In genomic region chr4:43476604-43477003, GRCm38 (mm10) we compare ENCODE assay signal across 13 mouse cellular contexts. TPM values are rescaled to one million over a fixed set of nuclear protein-coding genes. Genes with fewer than 3 reads are reported as not detected.
DNase-seq lines count a peak whose midpoint lies in the region; TF ChIP-seq lines count a peak whose summit lies in the region.
"Had no signal": no experiment of that assay in that cellular context is flagged by ENCODE, and none has a peak within 500 bp of the region (broad histone marks: within the 10 kb centered on the region; RNA-seq: fewer than 3 reads in every experiment).

No protein-coding gene starts in this region.

- no peak overlapping the region for H3ac ChIP-seq in C2C12 (ENCODE audit: control insufficient read depth, insufficient read length, low read depth)

- H3K36me3 ChIP-seq in C2C12 (ENCODE audit: control insufficient read depth, insufficient read depth): no peaks in the 10 kb centered on the region
- H3K36me3 ChIP-seq: forebrain, embryonic 12.5 days; hindbrain, embryonic 13.5 days had no signal

- peak; percentile 10 for TF ChIP-seq CTCF in C2C12 (IDR thresholded peaks at IDR 0.05; ENCODE audit: control insufficient read depth, insufficient read depth, insufficient read length)

- no peak overlapping the region for H3K4me3 ChIP-seq in C2C12 (ENCODE audit: insufficient read depth, poor library complexity, severe bottlenecking)
- H3K4me3 ChIP-seq: forebrain, embryonic 12.5 days; hindbrain, embryonic 13.5 days had no signal

- DNase-seq in kidney, postnatal 10 days: peak; percentile 52
- DNase-seq in kidney, postnatal 14 days: no peak
- peak; percentile 49 for DNase-seq in 3T3-L1 (ENCODE audit: low read depth, low spot score)
- DNase-seq in induced T-regulatory cell, adult 2 months (ENCODE audit: low read depth): peak; percentile 63
- DNase-seq in embryo, embryonic 10.5 days (ENCODE audit: low spot score): no peak
- no peak for DNase-seq in left cerebral cortex, adult 18-20 months (ENCODE audit: low spot score in 2 of 2)
- DNase-seq: gastrocnemius, postnatal 36 days had no signal

- H3K27me3 ChIP-seq in C2C12 (ENCODE audit: control insufficient read depth, insufficient read depth, insufficient read length): no peaks in the 10 kb centered on the region
- H3K27me3 ChIP-seq: forebrain, embryonic 12.5 days; hindbrain, embryonic 13.5 days had no signal

- H3K79me2 ChIP-seq in C2C12 (ENCODE audit: control insufficient read depth, insufficient read depth): no peaks in the 10 kb centered on the region

- no peaks in the 10 kb centered on the region for H3K79me3 ChIP-seq in C2C12 (ENCODE audit: low read depth)

TF ChIP-seq in C2C12, 6 proteins besides CTCF, POLR2A, EP300 and RAD21:
- TF ChIP-seq FOSL1 (IDR thresholded peaks at IDR 0.05; ENCODE audit: insufficient read depth, low read length, poor library complexity, severe bottlenecking): no peak
- TF ChIP-seq MYOG (IDR thresholded peaks at IDR 0.05; ENCODE audit: control insufficient read depth, extremely low read depth, insufficient read length): no peak
- TF ChIP-seq USF1 (IDR thresholded peaks at IDR 0.05; ENCODE audit: low read depth): no peak
- TF ChIP-seq MAX (IDR thresholded peaks at IDR 0.05): no peak
- no peak for TF ChIP-seq CEBPB (IDR thresholded peaks at IDR 0.05; ENCODE audit: low read depth)
- no peak for TF ChIP-seq MYOD1 (IDR thresholded peaks at IDR 0.05; ENCODE audit: control insufficient read depth, insufficient read length, low read depth)

RNA-seq across cellular contexts. Expression of gene Sit1, which starts 6.9 kb away (rescaled TPM):
- not detected for polyA plus RNA-seq in C2C12 (2012; fragmentation: generic; extraction: Trizol)
- not detected for total RNA-seq in left cerebral cortex, adult 18-20 months (2021)
- total RNA-seq: gastrocnemius, postnatal 36 days; layer of hippocampus, postnatal 10 days had no signal
- polyA plus RNA-seq: cortical plate, adult 2 months; forebrain, embryonic 12.5 days; hindbrain, embryonic 13.5 days; testis, adult 2 months had no signal

RNA-seq across cellular contexts. Expression of gene Ccdc107, which starts 16.1 kb away (rescaled TPM):
- polyA plus RNA-seq in C2C12 (2012; fragmentation: generic; extraction: Trizol): 58.9 TPM
- total RNA-seq in left cerebral cortex, adult 18-20 months (2021): 10 to 100 TPM; 29.9 to 30.0 TPM

RNA-seq across cellular contexts. Expression of gene Cd72, which starts 22.2 kb away (rescaled TPM):
- polyA plus RNA-seq in C2C12 (2012; fragmentation: generic; extraction: Trizol): 1.5 TPM
- 1 to 10 TPM in 1 of 2 experiments, under 1 TPM in 1; 0.84 to 1.3 TPM for total RNA-seq in left cerebral cortex, adult 18-20 months (2021)
- total RNA-seq: gastrocnemius, postnatal 36 days; layer of hippocampus, postnatal 10 days had no signal

RNA-seq across cellular contexts. Expression of gene Arhgef39, which starts 22.9 kb away (rescaled TPM):
- 11.7 TPM for polyA plus RNA-seq in C2C12 (2012; fragmentation: generic; extraction: Trizol)
- total RNA-seq in left cerebral cortex, adult 18-20 months (2021): 1 to 10 TPM in 1 of 2 experiments, under 1 TPM in 1; 0.21 to 1.8 TPM

RNA-seq across cellular contexts. Expression of gene Car9, which starts 30.2 kb away (rescaled TPM):
- polyA plus RNA-seq in C2C12 (2012; fragmentation: generic; extraction: Trizol): 0.67 TPM
- total RNA-seq in left cerebral cortex, adult 18-20 months (2021): 1 to 10 TPM in 1 of 2 experiments, under 1 TPM in 1; 0.42 to 1.8 TPM

Comparison
In these comparisons a context has a peak if more than half of its experiments do, and no peak if none do; other contexts are left out.
1. DNase-seq: peak in kidney, postnatal 10 days (single experiment), 3T3-L1 (single experiment) and induced T-regulatory cell, adult 2 months (single experiment); none in kidney, postnatal 14 days (single experiment), embryo, embryonic 10.5 days (single experiment) and left cerebral cortex, adult 18-20 months (0 of 2).